Mouse (Mus musculus): ENCODE results near the gene Plac1. TPM values are rescaled to one million over a fixed set of nuclear protein-coding genes. Genes with fewer than 3 reads are reported as not detected.

The Plac1 gene
- polyA plus RNA-seq, 1 experiment from 2014 or later, result 0.93 TPM

GRCm38 (mm10) chrX:53110142-53110541 is 129.8 kb downstream of the Plac1 start:
- no peaks in the 10 kb centered on the region for H3K36me3 ChIP-seq (ENCODE audit: control insufficient read depth, insufficient read depth)
- WGBS, result 92% methylated on average over 4 of the region's 4 CpGs
- no peak overlapping the region for H3K27ac ChIP-seq (ENCODE audit: low read depth, low read length)
- no peak for TF ChIP-seq CTCF (IDR thresholded peaks at IDR 0.05; ENCODE audit: low read depth)
- H3K9me3 ChIP-seq (ENCODE audit: control insufficient read depth), result no peaks in the 10 kb centered on the region
- H3K27me3 ChIP-seq (replicated peaks; ENCODE audit: control insufficient read depth, insufficient read depth, low read length), result no peaks in the 10 kb centered on the region
- no peak overlapping the region for H3K4me3 ChIP-seq (ENCODE audit: low read depth, low read length)
- H3K4me1 ChIP-seq (replicated peaks; ENCODE audit: control insufficient read depth, insufficient read depth, low read length), result no peaks in the 10 kb centered on the region
- no peak overlapping the region for H3K9ac ChIP-seq (ENCODE audit: low read depth, low read length)
- H3K4me2 ChIP-seq (replicated peaks; ENCODE audit: low read depth), result no peak overlapping the region
- no peak for ATAC-seq

GRCm38 (mm10) chrX:53107127-53107526 is 132.8 kb downstream of the Plac1 start:
- ATAC-seq, result no peak
- Histone ChIP-seq H3K4me1 (replicated peaks; ENCODE audit: control insufficient read depth, insufficient read depth, low read length) (no peaks in the 10 kb centered on the region), H3K9ac (ENCODE audit: low read depth, low read length) (no peak overlapping the region), H3K36me3 (ENCODE audit: control insufficient read depth, insufficient read depth) (no peaks in the 10 kb centered on the region), H3K9me3 (ENCODE audit: control insufficient read depth) (no peaks in the 10 kb centered on the region), H3K4me3 (ENCODE audit: low read depth, low read length) (no peak overlapping the region), H3K27ac (ENCODE audit: low read depth, low read length) (no peak overlapping the region), H3K27me3 (replicated peaks; ENCODE audit: control insufficient read depth, insufficient read depth, low read length) (no peaks in the 10 kb centered on the region), H3K4me2 (replicated peaks; ENCODE audit: low read depth) (no peak overlapping the region)
- 76% methylated on average over 2 of the region's 2 CpGs for WGBS
- TF ChIP-seq CTCF (IDR thresholded peaks at IDR 0.05; ENCODE audit: low read depth), result no peak

- Histone ChIP-seq H3K9ac (ENCODE audit: low read depth, low read length) (no peak overlapping the region), H3K36me3 (ENCODE audit: control insufficient read depth, insufficient read depth) (no peaks in the 10 kb centered on the region), H3K4me2 (replicated peaks; ENCODE audit: low read depth) (no peak overlapping the region), H3K9me3 (ENCODE audit: control insufficient read depth) (no peaks in the 10 kb centered on the region), H3K27me3 (replicated peaks; ENCODE audit: control insufficient read depth, insufficient read depth, low read length) (no peaks in the 10 kb centered on the region), H3K4me1 (replicated peaks; ENCODE audit: control insufficient read depth, insufficient read depth, low read length) (no peaks in the 10 kb centered on the region), H3K27ac (ENCODE audit: low read depth, low read length) (no peak overlapping the region), H3K4me3 (ENCODE audit: low read depth, low read length) (no peak overlapping the region)
- no peak for TF ChIP-seq CTCF (IDR thresholded peaks at IDR 0.05; ENCODE audit: low read depth)
- 66% methylated on average over 2 of the region's 2 CpGs for WGBS
- no peak for ATAC-seq
These were observed 138.7 kb downstream of the Plac1 start for GRCm38 (mm10) chrX:53101165-53101564.

GRCm38 (mm10) chrX:53099951-53100350 is 140.0 kb downstream of the Plac1 start:
- no peak for TF ChIP-seq CTCF (IDR thresholded peaks at IDR 0.05; ENCODE audit: low read depth)

DNA sequence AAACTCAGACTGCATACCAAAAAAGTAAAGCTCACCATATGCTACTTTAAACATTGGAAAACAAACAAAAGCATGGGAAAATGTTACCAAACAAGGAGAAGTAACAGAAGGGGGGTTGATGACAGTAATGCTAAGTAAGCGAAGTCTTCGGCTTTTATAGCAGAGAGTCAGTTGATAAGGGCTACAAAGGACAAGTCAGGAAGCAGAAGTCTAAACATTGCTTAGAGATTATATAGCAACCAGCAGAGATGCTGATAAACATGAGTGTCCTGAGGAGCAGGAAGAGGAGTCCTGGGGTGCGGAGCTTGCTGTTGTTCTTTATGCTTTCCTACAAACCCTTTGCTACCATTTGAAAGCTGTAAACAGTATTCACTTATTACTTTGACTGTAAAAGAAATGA is 140.6 kb downstream of the Plac1 start:
- H3K4me3 ChIP-seq (ENCODE audit: low read depth, low read length), result no peak overlapping the region
- no peak for ATAC-seq
- no peaks in the 10 kb centered on the region for H3K36me3 ChIP-seq (ENCODE audit: control insufficient read depth, insufficient read depth)
- H3K9me3 ChIP-seq (ENCODE audit: control insufficient read depth), result no peaks in the 10 kb centered on the region
- no peak for TF ChIP-seq CTCF (IDR thresholded peaks at IDR 0.05; ENCODE audit: low read depth)
- H3K9ac ChIP-seq (ENCODE audit: low read depth, low read length), result no peak overlapping the region
- 52% methylated on average over 3 of the region's 3 CpGs for WGBS
- H3K27ac ChIP-seq (ENCODE audit: low read depth, low read length), result no peak overlapping the region
- H3K27me3 ChIP-seq (replicated peaks; ENCODE audit: control insufficient read depth, insufficient read depth, low read length), result no peaks in the 10 kb centered on the region
- H3K4me1 ChIP-seq (replicated peaks; ENCODE audit: control insufficient read depth, insufficient read depth, low read length), result no peaks in the 10 kb centered on the region
- no peak overlapping the region for H3K4me2 ChIP-seq (replicated peaks; ENCODE audit: low read depth)

More at GRCm38 (mm10) chrX:53099951-53100350, 140.0 kb downstream of the Plac1 start:
- no peaks in the 10 kb centered on the region for H3K9me3 ChIP-seq (ENCODE audit: control insufficient read depth)
- H3K4me1 ChIP-seq (replicated peaks; ENCODE audit: control insufficient read depth, insufficient read depth, low read length), result no peaks in the 10 kb centered on the region
- H3K9ac ChIP-seq (ENCODE audit: low read depth, low read length), result no peak overlapping the region
- H3K36me3 ChIP-seq (ENCODE audit: control insufficient read depth, insufficient read depth), result no peaks in the 10 kb centered on the region
- H3K27ac ChIP-seq (ENCODE audit: low read depth, low read length), result no peak overlapping the region
- 53% methylated on average over 7 of the region's 7 CpGs for WGBS
- H3K27me3 ChIP-seq (replicated peaks; ENCODE audit: control insufficient read depth, insufficient read depth, low read length), result no peaks in the 10 kb centered on the region
- no peak overlapping the region for H3K4me3 ChIP-seq (ENCODE audit: low read depth, low read length)
- H3K4me2 ChIP-seq (replicated peaks; ENCODE audit: low read depth), result no peak overlapping the region
- ATAC-seq, result no peak

GRCm38 (mm10) chrX:53098293-53098692 is 141.6 kb downstream of the Plac1 start:
- no peak overlapping the region for H3K27ac ChIP-seq (ENCODE audit: low read depth, low read length)
- H3K4me2 ChIP-seq (replicated peaks; ENCODE audit: low read depth), result no peak overlapping the region
- no peaks in the 10 kb centered on the region for H3K4me1 ChIP-seq (replicated peaks; ENCODE audit: control insufficient read depth, insufficient read depth, low read length)
- H3K9ac ChIP-seq (ENCODE audit: low read depth, low read length), result no peak overlapping the region
- no peaks in the 10 kb centered on the region for H3K27me3 ChIP-seq (replicated peaks; ENCODE audit: control insufficient read depth, insufficient read depth, low read length)
- no peaks in the 10 kb centered on the region for H3K36me3 ChIP-seq (ENCODE audit: control insufficient read depth, insufficient read depth)
- TF ChIP-seq CTCF (IDR thresholded peaks at IDR 0.05; ENCODE audit: low read depth), result no peak
- H3K4me3 ChIP-seq (ENCODE audit: low read depth, low read length), result no peak overlapping the region
- ATAC-seq, result no peak
- 73% methylated on average over 4 of the region's 4 CpGs for WGBS
- no peaks in the 10 kb centered on the region for H3K9me3 ChIP-seq (ENCODE audit: control insufficient read depth)

- H3K36me3 ChIP-seq (ENCODE audit: control insufficient read depth, insufficient read depth), result no peaks in the 10 kb centered on the region
- no peaks in the 10 kb centered on the region for H3K27me3 ChIP-seq (replicated peaks; ENCODE audit: control insufficient read depth, insufficient read depth, low read length)
- no peaks in the 10 kb centered on the region for H3K4me1 ChIP-seq (replicated peaks; ENCODE audit: control insufficient read depth, insufficient read depth, low read length)
- H3K27ac ChIP-seq (ENCODE audit: low read depth, low read length), result no peak overlapping the region
- no peak for ATAC-seq
- no peak for TF ChIP-seq CTCF (IDR thresholded peaks at IDR 0.05; ENCODE audit: low read depth)
- no peak overlapping the region for H3K9ac ChIP-seq (ENCODE audit: low read depth, low read length)
- no peaks in the 10 kb centered on the region for H3K9me3 ChIP-seq (ENCODE audit: control insufficient read depth)
- no peak overlapping the region for H3K4me2 ChIP-seq (replicated peaks; ENCODE audit: low read depth)
- no peak overlapping the region for H3K4me3 ChIP-seq (ENCODE audit: low read depth, low read length)
- whole genome bisulfite sequencing, result 83% methylated on average over 4 of the region's 4 CpGs
These were observed 142.1 kb downstream of the Plac1 start for GRCm38 (mm10) chrX:53097786-53098185.

All from intestine, postnatal 0 days (tissue).